Mouse (Mus musculus) heart, embryonic 11.5 days (tissue): ENCODE measurements at regions not wholly inside any gene's neighbourhood (a gene's known extent, or its start where the extent isn't known, plus 50 kb on each side); places are given as distances from the start of the nearest gene placed in this dataset.
A peak's percentile ranks its signal among the peaks of the same experiment; 100 is the strongest.

ENCODE experiments used
- ATAC-seq: fragments of 200-750 bp; cut with Nextera tagmentation; replicated peaks from 2 replicates; pipeline ENCODE4 v1.8.0; 2017; ENCODE audit warnings: moderate library complexity; ENCODE audit not compliant: insufficient number of reproducible peaks, low FRiP score, low TSS enrichment
- H3K27ac ChIP-seq: fragments of 300-500 bp; sonication (generic); 2 replicates; pipeline ENCODE4 v1.5.1; 2014; ENCODE audit warnings: mild to moderate bottlenecking, low read depth, low read length
- H3K27me3 ChIP-seq: fragments of 300-500 bp; sonication (generic); 2 replicates; pipeline ENCODE4 v1.6.1; 2014; ENCODE audit warnings: mild to moderate bottlenecking, low read length, mixed read lengths; ENCODE audit not compliant: control insufficient read depth, insufficient read depth
- H3K36me3 ChIP-seq: fragments of 300-500 bp; sonication (generic); 2 replicates; pipeline ENCODE4 v1.6.1; 2014; ENCODE audit warnings: mild to moderate bottlenecking, low read length, moderate library complexity, mixed read lengths; ENCODE audit not compliant: control insufficient read depth, insufficient read depth
- H3K4me1 ChIP-seq: fragments of 300-500 bp; sonication (generic); 2 replicates; pipeline ENCODE4 v1.6.1; 2014; ENCODE audit warnings: low read length; ENCODE audit not compliant: control insufficient read depth, insufficient read depth
- H3K4me2 ChIP-seq: fragments of 300-500 bp; sonication (generic); 2 replicates; pipeline ENCODE4 v1.6.1; 2014; ENCODE audit warnings: mild to moderate bottlenecking, moderate library complexity
- H3K4me3 ChIP-seq: fragments of 300-500 bp; sonication (generic); 2 replicates; pipeline ENCODE4 v1.5.1; 2014; ENCODE audit warnings: low read depth, low read length
- H3K9ac ChIP-seq: fragments of 300-500 bp; sonication (generic); 2 replicates; pipeline ENCODE4 v1.6.1; 2014; ENCODE audit warnings: mild to moderate bottlenecking, low read depth, low read length, moderate library complexity
- H3K9me3 ChIP-seq: fragments of 300-500 bp; sonication (generic); replicated peaks from 2 replicates; pipeline ENCODE4 v1.6.1; 2016; ENCODE audit warnings: low read length; ENCODE audit not compliant: control insufficient read depth
- WGBS: fragments of 180-500 bp; shearing (Covaris S2); extraction: QIAGEN DNeasy Blood & Tissue Kit; methylation state at CpG from one replicate; pipeline ENCODE4 v1.1.7; 2014; ENCODE audit not compliant: insufficient replicate concordance; 5-methylcytosine and 5-hydroxymethylcytosine counted together

DNA sequence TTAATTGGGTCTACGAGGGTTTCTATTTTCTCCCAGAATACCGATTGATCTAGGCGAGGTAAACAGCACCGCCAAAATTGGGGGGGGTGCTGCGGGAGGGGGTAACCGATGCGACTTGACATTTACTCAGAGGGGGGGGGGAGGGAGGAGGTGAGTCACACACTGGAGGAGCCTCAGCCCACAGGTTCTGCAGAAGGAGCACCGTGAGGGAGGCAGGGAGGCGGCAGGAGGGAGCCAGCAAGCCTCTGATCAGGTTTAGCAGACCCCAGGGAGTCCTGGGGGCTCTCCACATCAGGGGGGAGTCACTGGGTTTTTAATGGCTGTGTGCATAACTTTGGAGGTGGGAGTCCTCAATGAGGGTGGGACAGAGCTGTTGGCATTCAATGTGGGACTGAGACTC is 51.3 kb upstream of the Ier5l start:
- H3K4me1 ChIP-seq: peaks cover 9% of the 10 kb centered on the region
- H3K9ac ChIP-seq: no peak overlapping the region
- no peak overlapping the region for H3K27ac ChIP-seq
- 36% methylated on average over 9 of the region's 9 CpGs for WGBS
- H3K36me3 ChIP-seq: no peaks in the 10 kb centered on the region
- H3K4me2 ChIP-seq: no peak overlapping the region
- no peak overlapping the region for H3K4me3 ChIP-seq
- no peaks in the 10 kb centered on the region for H3K9me3 ChIP-seq
- no peak for ATAC-seq
- no peaks in the 10 kb centered on the region for H3K27me3 ChIP-seq

- WGBS: 30% methylated on average over 3 of the region's 3 CpGs
- no peak for ATAC-seq
- Histone ChIP-seq H3K9ac (no peak overlapping the region), H3K27ac (no peak overlapping the region), H3K4me1 (peaks cover 9% of the 10 kb centered on the region), H3K9me3 (no peaks in the 10 kb centered on the region), H3K4me2 (no peak overlapping the region), H3K27me3 (no peaks in the 10 kb centered on the region), H3K36me3 (no peaks in the 10 kb centered on the region), H3K4me3 (no peak overlapping the region)
Observed at GRCm38 (mm10) chr2:30525831-30526230, 51.8 kb upstream of the Ier5l start.

- Histone ChIP-seq H3K36me3 (no peaks in the 10 kb centered on the region), H3K4me2 (no peak overlapping the region), H3K27ac (no peak overlapping the region), H3K4me3 (no peak overlapping the region), H3K9ac (no peak overlapping the region), H3K4me1 (peaks cover 9% of the 10 kb centered on the region), H3K9me3 (no peaks in the 10 kb centered on the region), H3K27me3 (no peaks in the 10 kb centered on the region)
- no peak for ATAC-seq
- 50% methylated on average over 4 of the region's 4 CpGs for WGBS
Observed at GRCm38 (mm10) chr2:30527495-30527894, 53.5 kb upstream of the Ier5l start.

- Histone ChIP-seq H3K4me2 (no peak overlapping the region), H3K36me3 (no peaks in the 10 kb centered on the region), H3K27ac (no peak overlapping the region), H3K9me3 (no peaks in the 10 kb centered on the region), H3K4me3 (no peak overlapping the region), H3K27me3 (no peaks in the 10 kb centered on the region), H3K4me1 (no peaks in the 10 kb centered on the region), H3K9ac (no peak overlapping the region)
- ATAC-seq: no peak
Observed at GRCm38 (mm10) chr2:30532948-30533347, 58.9 kb upstream of the Ier5l start.

- Histone ChIP-seq H3K27ac (no peak overlapping the region), H3K4me3 (no peak overlapping the region), H3K4me2 (no peak overlapping the region), H3K4me1 (no peaks in the 10 kb centered on the region), H3K9me3 (no peaks in the 10 kb centered on the region), H3K27me3 (no peaks in the 10 kb centered on the region), H3K36me3 (no peaks in the 10 kb centered on the region), H3K9ac (no peak overlapping the region)
- no peak for ATAC-seq
- 88% methylated on average over 6 of the region's 6 CpGs for WGBS
Observed at GRCm38 (mm10) chr2:30533367-30533766, 59.3 kb upstream of the Ier5l start.

GRCm38 (mm10) chr2:30534485-30534884 is 60.4 kb upstream of the Cstad start:
- H3K4me2 ChIP-seq: peak overlapping the region; percentile 31
- H3K9ac ChIP-seq: no peak overlapping the region
- H3K4me3 ChIP-seq: no peak overlapping the region
- ATAC-seq: no peak
- H3K9me3 ChIP-seq: no peaks in the 10 kb centered on the region
- WGBS: 50% methylated on average over 10 of the region's 10 CpGs
- H3K4me1 ChIP-seq: no peaks in the 10 kb centered on the region
- H3K27ac ChIP-seq: no peak overlapping the region
- H3K27me3 ChIP-seq: no peaks in the 10 kb centered on the region
- no peaks in the 10 kb centered on the region for H3K36me3 ChIP-seq

DNA sequence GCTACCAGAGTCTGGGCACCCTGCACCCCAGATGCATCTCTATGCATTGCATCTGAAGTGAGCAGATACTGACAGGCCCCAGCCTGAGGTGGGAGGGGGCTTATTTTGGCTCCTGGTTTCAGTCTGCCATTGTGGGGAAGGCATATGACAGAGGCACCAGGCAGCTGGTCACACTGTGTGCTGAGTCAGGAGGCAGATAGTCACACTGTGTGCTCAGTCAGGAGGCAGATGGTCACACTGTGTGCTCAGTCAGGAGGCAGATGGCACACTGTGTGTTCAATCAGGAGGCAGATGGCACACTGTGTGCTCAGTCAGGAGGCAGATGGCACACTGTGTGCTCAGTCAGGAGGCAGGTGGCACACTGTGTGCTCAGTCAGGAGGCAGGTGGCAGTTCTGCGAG is 55.5 kb upstream of the Cstad start:
- H3K4me1 ChIP-seq: peaks cover 14% of the 10 kb centered on the region
- H3K4me2 ChIP-seq: no peak overlapping the region
- H3K27ac ChIP-seq: no peak overlapping the region
- no peak for ATAC-seq
- 79% methylated on average over 1 of the region's 1 CpGs for WGBS
- H3K36me3 ChIP-seq: no peaks in the 10 kb centered on the region
- no peaks in the 10 kb centered on the region for H3K27me3 ChIP-seq
- H3K9ac ChIP-seq: no peak overlapping the region
- H3K9me3 ChIP-seq: no peaks in the 10 kb centered on the region
- no peak overlapping the region for H3K4me3 ChIP-seq

GRCm38 (mm10) chr2:30541541-30541940 is 53.3 kb upstream of the Cstad start:
- ATAC-seq: no peak
- H3K4me3 ChIP-seq: no peak overlapping the region
- peaks cover 21% of the 10 kb centered on the region for H3K4me1 ChIP-seq
- no peaks in the 10 kb centered on the region for H3K27me3 ChIP-seq
- peak overlapping the region; percentile 66 for H3K9ac ChIP-seq
- WGBS: 31% methylated on average over 4 of the region's 4 CpGs
- no peaks in the 10 kb centered on the region for H3K9me3 ChIP-seq
- no peaks in the 10 kb centered on the region for H3K36me3 ChIP-seq
- H3K27ac ChIP-seq: peak overlapping the region; percentile 85
- no peak overlapping the region for H3K4me2 ChIP-seq

DNA sequence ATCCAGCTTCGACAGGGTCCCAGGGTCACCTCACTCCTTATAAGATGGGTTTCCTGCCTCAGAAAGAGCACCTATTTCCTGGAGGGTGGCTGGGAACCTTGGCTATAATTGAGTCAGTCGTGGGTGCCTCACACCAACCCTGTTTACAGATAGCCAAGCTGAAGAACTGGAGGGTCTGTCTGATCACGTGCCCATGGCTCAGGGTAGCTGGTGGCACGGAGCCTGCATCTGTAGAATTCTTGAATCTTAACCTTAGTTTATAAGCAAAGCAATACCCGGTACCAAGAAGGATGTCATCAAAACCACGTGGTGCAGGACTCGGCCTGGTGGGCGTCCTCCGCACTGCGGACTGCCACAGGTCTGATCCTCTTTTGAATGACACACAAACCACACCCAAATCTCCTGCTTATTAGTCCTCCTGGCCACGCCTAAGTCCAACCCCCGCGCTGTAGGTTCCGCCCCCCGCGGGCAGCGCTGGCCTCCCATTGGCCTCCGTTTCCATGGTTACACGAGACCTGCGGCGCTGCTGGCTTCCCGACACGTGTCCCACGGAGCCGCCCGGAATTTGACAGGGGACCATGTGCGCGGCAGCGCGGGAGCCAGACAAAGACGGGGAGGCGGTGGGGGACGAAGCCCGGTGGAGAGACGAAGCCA is 49.9 kb upstream of the Cstad start:
- peak overlapping the region; percentile 55 for H3K4me2 ChIP-seq
- no peaks in the 10 kb centered on the region for H3K27me3 ChIP-seq
- peaks cover 21% of the 10 kb centered on the region for H3K4me1 ChIP-seq
- H3K36me3 ChIP-seq: no peaks in the 10 kb centered on the region
- no peaks in the 10 kb centered on the region; the same call in 1 of the 2 replicates for H3K9me3 ChIP-seq
- H3K4me3 ChIP-seq: peak overlapping the region; percentile 23; the same call in 1 of the 2 replicates
- 3% methylated on average over 35 of the region's 35 CpGs for WGBS
- no peak overlapping the region for H3K27ac ChIP-seq
- H3K9ac ChIP-seq: no peak overlapping the region
- peak; percentile 78 for ATAC-seq
